Mouse (Mus musculus) thymus, adult 2 months (tissue): ENCODE results near the gene Luc7l.

Experiments used
- CTCF ChIP-seq: fragments of 200-500 bp; IDR thresholded peaks from 2 replicates; pipeline ENCODE4 v1.5.1; 2012; ENCODE audit warnings: mild to moderate bottlenecking, control low read depth, low read length, moderate library complexity, borderline replicate concordance; ENCODE audit not compliant: control insufficient read depth, poor library complexity, insufficient read depth; ENCODE audit errors: extremely low read depth
- POLR2A ChIP-seq: fragments of 200-500 bp; IDR thresholded peaks from 2 replicates; pipeline ENCODE4 v1.6.1; 2012; ENCODE audit warnings: mild to moderate bottlenecking, low read length, control low read depth, moderate library complexity; ENCODE audit not compliant: control insufficient read depth, poor library complexity, insufficient read depth; ENCODE audit errors: extremely low read depth

- TF ChIP-seq CTCF (no peak), POLR2A (no peak)
Observed at GRCm38 (mm10) chr17:26212241-26212640, 40.5 kb upstream of the Luc7l start.
